25 mouse cellular contexts compared by ENCODE assay signal in the genomic region with DNA sequence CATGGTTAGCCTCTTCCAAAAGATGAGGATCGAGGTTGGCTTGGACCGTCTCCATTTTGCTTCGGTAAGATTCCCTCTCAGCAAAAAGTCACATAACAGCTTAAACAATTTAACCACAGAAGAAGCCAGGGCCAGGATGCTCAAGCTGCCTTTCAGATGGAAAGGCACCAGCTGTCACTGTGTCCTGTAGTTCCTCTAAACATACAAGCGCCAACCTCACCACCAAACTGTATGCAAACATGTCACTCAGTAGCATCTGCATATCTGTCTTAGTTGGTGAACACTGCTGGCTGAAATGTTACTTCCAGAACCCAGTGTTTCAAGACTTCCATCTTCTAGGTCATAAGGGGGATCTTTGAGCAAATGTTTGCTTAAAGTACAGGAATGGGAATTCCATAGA. TPM values are rescaled to one million over a fixed set of nuclear protein-coding genes. Genes with fewer than 3 reads are reported as not detected.
DNase-seq lines count a peak whose midpoint lies in the region; ATAC-seq and TF ChIP-seq lines count a peak whose summit lies in the region.
"Had no signal": no experiment of that assay in that cellular context is flagged by ENCODE, and none has a peak within 500 bp of the region (broad histone marks: within the 10 kb centered on the region; RNA-seq: fewer than 3 reads in every experiment).

No protein-coding gene starts in this region.

- TF ChIP-seq CTCF in brain, embryonic 14.5 days (IDR thresholded peaks at IDR 0.05; ENCODE audit: borderline replicate concordance, extremely low read depth, insufficient read depth, insufficient read length) = no peak

- 70% methylated on average over 4 of the region's 4 CpGs for WGBS in forebrain, embryonic 14.5 days
- 89% methylated on average over 4 of the region's 4 CpGs for WGBS in forebrain, embryonic 13.5 days
- 57% methylated on average over 4 of the region's 4 CpGs for WGBS in forebrain, embryonic 16.5 days
- 87% methylated on average over 4 of the region's 4 CpGs for WGBS in forebrain, embryonic 12.5 days

- no peak overlapping the region for H3K27ac ChIP-seq in forebrain, embryonic 14.5 days (ENCODE audit: low read depth, low read length)
- H3K27ac ChIP-seq in forebrain, embryonic 13.5 days = no peak overlapping the region
- H3K27ac ChIP-seq in forebrain, embryonic 16.5 days (ENCODE audit: low read length) = no peak overlapping the region
- no peak overlapping the region for H3K27ac ChIP-seq in forebrain, embryonic 12.5 days
- H3K27ac ChIP-seq: embryonic facial prominence, embryonic 13.5 days; embryonic facial prominence, embryonic 15.5 days had no signal

- no peaks in the 10 kb centered on the region for H3K36me3 ChIP-seq in forebrain, embryonic 14.5 days (ENCODE audit: control insufficient read depth, insufficient read depth, low read length)
- no peaks in the 10 kb centered on the region for H3K36me3 ChIP-seq in forebrain, embryonic 13.5 days (ENCODE audit: poor library complexity, severe bottlenecking)
- H3K36me3 ChIP-seq in forebrain, embryonic 16.5 days (ENCODE audit: control insufficient read depth, insufficient read depth) = no peaks in the 10 kb centered on the region
- H3K36me3 ChIP-seq in forebrain, embryonic 12.5 days (replicated peaks) = no peaks in the 10 kb centered on the region
- H3K36me3 ChIP-seq: embryonic facial prominence, embryonic 13.5 days; embryonic facial prominence, embryonic 15.5 days; G1E had no signal

- no peak overlapping the region for H3K4me2 ChIP-seq in forebrain, embryonic 14.5 days (ENCODE audit: low read length)
- H3K4me2 ChIP-seq in forebrain, embryonic 13.5 days = no peak overlapping the region
- no peak overlapping the region for H3K4me2 ChIP-seq in forebrain, embryonic 16.5 days (ENCODE audit: low read length)
- no peak overlapping the region for H3K4me2 ChIP-seq in forebrain, embryonic 12.5 days
- H3K4me2 ChIP-seq: embryonic facial prominence, embryonic 13.5 days; embryonic facial prominence, embryonic 15.5 days had no signal

- no peak overlapping the region for H3K9ac ChIP-seq in forebrain, embryonic 14.5 days (ENCODE audit: low read length)
- H3K9ac ChIP-seq in forebrain, embryonic 13.5 days = no peak overlapping the region
- no peak overlapping the region for H3K9ac ChIP-seq in forebrain, embryonic 16.5 days (replicated peaks; ENCODE audit: low read depth, low read length)
- H3K9ac ChIP-seq in forebrain, embryonic 12.5 days = no peak overlapping the region
- H3K9ac ChIP-seq: embryonic facial prominence, embryonic 13.5 days; embryonic facial prominence, embryonic 15.5 days had no signal

- no peak overlapping the region for H3K4me3 ChIP-seq in forebrain, embryonic 14.5 days (ENCODE audit: low read depth, low read length)
- H3K4me3 ChIP-seq in forebrain, embryonic 13.5 days = no peak overlapping the region
- no peak overlapping the region for H3K4me3 ChIP-seq in forebrain, embryonic 16.5 days (replicated peaks; ENCODE audit: low read length)
- H3K4me3 ChIP-seq in forebrain, embryonic 12.5 days (replicated peaks) = no peak overlapping the region
- H3K4me3 ChIP-seq: embryonic facial prominence, embryonic 13.5 days; embryonic facial prominence, embryonic 15.5 days; erythroblast, embryonic 14.5 days had no signal

- no peak for TF ChIP-seq POLR2A in brain, embryonic 14.5 days (IDR thresholded peaks at IDR 0.05; ENCODE audit: borderline replicate concordance, extremely low read depth, insufficient read depth, insufficient read length, poor library complexity, severe bottlenecking)

- peak; percentile 65; the same call in 1 of the 2 replicates for ATAC-seq in forebrain, embryonic 14.5 days
- ATAC-seq in forebrain, embryonic 13.5 days = no peak; the same call in 1 of the 2 replicates
- ATAC-seq in forebrain, embryonic 16.5 days = peak; percentile 43; the same call in 1 of the 2 replicates
- ATAC-seq in forebrain, embryonic 12.5 days (ENCODE audit: low FRiP score) = no peak
- ATAC-seq: activated CD4-positive, CD25-positive, alpha-beta regulatory T cell, adult 4 months; CD4-positive, CD25-positive, alpha-beta regulatory T cell, adult 4 months; Patski had no signal

- H3K9me3 ChIP-seq in forebrain, embryonic 14.5 days (replicated peaks; ENCODE audit: control insufficient read depth, low read length) = no peaks in the 10 kb centered on the region
- no peaks in the 10 kb centered on the region for H3K9me3 ChIP-seq in forebrain, embryonic 13.5 days (replicated peaks)
- no peaks in the 10 kb centered on the region for H3K9me3 ChIP-seq in forebrain, embryonic 16.5 days (ENCODE audit: control insufficient read depth, low read length)
- no peaks in the 10 kb centered on the region for H3K9me3 ChIP-seq in forebrain, embryonic 12.5 days
- H3K9me3 ChIP-seq: embryonic facial prominence, embryonic 13.5 days; embryonic facial prominence, embryonic 15.5 days; G1E had no signal

- no peaks in the 10 kb centered on the region for H3K27me3 ChIP-seq in forebrain, embryonic 14.5 days (replicated peaks; ENCODE audit: control insufficient read depth, insufficient read depth, low read length)
- H3K27me3 ChIP-seq in forebrain, embryonic 13.5 days = no peaks in the 10 kb centered on the region
- H3K27me3 ChIP-seq in forebrain, embryonic 16.5 days (replicated peaks; ENCODE audit: control insufficient read depth, insufficient read depth, low read length) = peaks cover 3% of the 10 kb centered on the region; the same call in 1 of the 2 replicates
- no peaks in the 10 kb centered on the region for H3K27me3 ChIP-seq in forebrain, embryonic 12.5 days
- H3K27me3 ChIP-seq: embryonic facial prominence, embryonic 15.5 days had no signal

- no peaks in the 10 kb centered on the region for H3K4me1 ChIP-seq in forebrain, embryonic 14.5 days (ENCODE audit: control insufficient read depth, insufficient read depth, low read length)
- H3K4me1 ChIP-seq in forebrain, embryonic 13.5 days = no peaks in the 10 kb centered on the region
- H3K4me1 ChIP-seq in forebrain, embryonic 16.5 days (replicated peaks; ENCODE audit: control insufficient read depth, insufficient read depth, low read length) = no peaks in the 10 kb centered on the region
- H3K4me1 ChIP-seq in forebrain, embryonic 12.5 days = no peaks in the 10 kb centered on the region
- H3K4me1 ChIP-seq: embryonic facial prominence, embryonic 15.5 days had no signal

- DNase-seq in forebrain, embryonic 14.5 days (ENCODE audit: low spot score) = peak; percentile 52
- DNase-seq in brain, embryonic 14.5 days (ENCODE audit: low read depth) = peak; percentile 64
- DNase-seq: adrenal gland, adult 8-10 months; adrenal gland, postnatal 14 days; adrenal gland, postnatal 36 days; B cell, adult 2 months; cerebellum, adult 11 months; cerebellum, adult 18-20 months; cerebellum, adult 8-10 months; cerebellum, adult 9-11 months; cerebellum, postnatal 14 days; cerebellum, postnatal 36 days; embryo, embryonic 11 days had no signal

RNA-seq across cellular contexts. Expression of a gene that starts 8.5 kb away (rescaled TPM):
- polyA plus RNA-seq in forebrain, embryonic 14.5 days (2014; fragmentation: Nextera tagmentation; extraction: Ambion mirVana) = 0.54 and 1.5 TPM in 2 replicates
- polyA plus RNA-seq in forebrain, embryonic 13.5 days (2015; fragmentation: Nextera tagmentation; extraction: Ambion mirVana) = 0.56 and 0.72 TPM in 2 replicates
- polyA plus RNA-seq in forebrain, embryonic 16.5 days (2015; fragmentation: Nextera tagmentation; extraction: Ambion mirVana) = 0.41 and 0.61 TPM in 2 replicates
- polyA plus RNA-seq in forebrain, embryonic 12.5 days (2016; fragmentation: Nextera tagmentation; extraction: Ambion mirVana) = 0.31 and 0.42 TPM in 2 replicates
- polyA plus RNA-seq in brain, embryonic 14.5 days (2012; rRNA removed) = 0.25 and 0.56 TPM in 2 replicates
- polyA plus RNA-seq: activated CD4-positive, CD25-positive, alpha-beta regulatory T cell, adult 4 months; CD4-positive, CD25-positive, alpha-beta regulatory T cell, adult 4 months; embryonic facial prominence, embryonic 11.5 days; embryonic facial prominence, embryonic 13.5 days; erythroblast, embryonic 14.5 days; frontal cortex, adult 2 months; G1E; Patski had no signal

RNA-seq across cellular contexts. Expression of a gene that starts 22.5 kb away (rescaled TPM):
- polyA plus RNA-seq in forebrain, embryonic 14.5 days (2014; fragmentation: Nextera tagmentation; extraction: Ambion mirVana) = 51.8 and 56.8 TPM in 2 replicates
- polyA plus RNA-seq in forebrain, embryonic 13.5 days (2015; fragmentation: Nextera tagmentation; extraction: Ambion mirVana) = 43.4 and 44.8 TPM in 2 replicates
- 47.5 and 48.3 TPM in 2 replicates for polyA plus RNA-seq in forebrain, embryonic 16.5 days (2015; fragmentation: Nextera tagmentation; extraction: Ambion mirVana)
- 23.8 and 26.3 TPM in 2 replicates for polyA plus RNA-seq in forebrain, embryonic 12.5 days (2016; fragmentation: Nextera tagmentation; extraction: Ambion mirVana)
- polyA plus RNA-seq in brain, embryonic 14.5 days (2012; rRNA removed) = 61.5 and 71.0 TPM in 2 replicates
- polyA plus RNA-seq: activated CD4-positive, CD25-positive, alpha-beta regulatory T cell, adult 4 months; CD4-positive, CD25-positive, alpha-beta regulatory T cell, adult 4 months; erythroblast, embryonic 14.5 days had no signal

Comparison
In these comparisons a context has a peak if more than half of its experiments do, and no peak if none do; other contexts are left out.
1. ATAC-seq: peak in forebrain, embryonic 14.5 days (single experiment) and forebrain, embryonic 16.5 days (single experiment); none in forebrain, embryonic 13.5 days (single experiment) and forebrain, embryonic 12.5 days (single experiment).